Mouse (Mus musculus) hindbrain, postnatal 0 days (tissue): ENCODE data around the gene Tcta. TPM values are rescaled to one million over a fixed set of nuclear protein-coding genes. Genes with fewer than 3 reads are reported as not detected.

Experiments used
- ATAC-seq: fragments of 200-750 bp; cut with Nextera tagmentation; 2 replicates; pipeline ENCODE4 v1.8.0; 2017; ENCODE audit warnings: mild to moderate bottlenecking, moderate TSS enrichment, moderate library complexity
- DNase-seq: peaks from one replicate; pipeline ENCODE4 v3.0.0-alpha.2; 2015; ENCODE audit warnings: low spot score
- H3K27ac ChIP-seq: fragments of 300-500 bp; sonication (generic); 2 replicates; pipeline ENCODE4 v1.5.1; 2014; ENCODE audit warnings: mild to moderate bottlenecking
- H3K27me3 ChIP-seq: fragments of 300-500 bp; sonication (generic); 2 replicates; pipeline ENCODE4 v1.6.1; 2014; ENCODE audit warnings: low read length, mixed read lengths; ENCODE audit not compliant: insufficient read depth
- H3K36me3 ChIP-seq: fragments of 300-500 bp; sonication (generic); 2 replicates; pipeline ENCODE4 v1.6.1; 2014; ENCODE audit warnings: low read length, mixed read lengths; ENCODE audit not compliant: insufficient read depth
- H3K4me1 ChIP-seq: fragments of 300-500 bp; sonication (generic); 2 replicates; pipeline ENCODE4 v1.6.1; 2014; ENCODE audit warnings: antibody characterized with exemption, low read length, mixed read lengths; ENCODE audit not compliant: insufficient read depth
- H3K4me2 ChIP-seq: fragments of 300-500 bp; sonication (generic); 2 replicates; pipeline ENCODE4 v1.6.1; 2014; ENCODE audit warnings: low read depth, mild to moderate bottlenecking, low read length, moderate library complexity, mixed read lengths
- H3K4me3 ChIP-seq: fragments of 300-500 bp; sonication (generic); 2 replicates; pipeline ENCODE4 v1.5.1; 2014; ENCODE audit warnings: low read length
- H3K9ac ChIP-seq: fragments of 300-500 bp; sonication (generic); replicated peaks from 2 replicates; pipeline ENCODE4 v1.6.1; 2014; ENCODE audit warnings: mild to moderate bottlenecking, low read length, moderate library complexity, mixed read lengths
- H3K9me3 ChIP-seq: fragments of 300-500 bp; sonication (generic); 2 replicates; pipeline ENCODE4 v1.6.1; 2016; ENCODE audit warnings: low read length, mixed read lengths
- CTCF ChIP-seq: IDR thresholded peaks from 2 replicates; pipeline ENCODE4 v1.5.1; 2016; ENCODE audit warnings: antibody characterized with exemption, control low read depth, low read depth
- WGBS: fragments of 180-500 bp; shearing (Covaris S2); extraction: QIAGEN DNeasy Blood & Tissue Kit; methylation state at CpG from one replicate; pipeline ENCODE4 v1.1.7; 2014; 5-methylcytosine and 5-hydroxymethylcytosine counted together
- polyA plus RNA-seq: library from polyadenylated mRNA; unstranded; fragments of >200 nt; fragmentation: Nextera tagmentation; extraction: Ambion mirVana; gene quantifications from 2 replicates; pipeline ENCODE4 v1.2.1, GENCODE M21; 2015
- total RNA-seq: library from RNA; depleted of rRNA; stranded (reverse); fragments of >200 nt; gene quantifications from 2 replicates; pipeline ENCODE4 v1.2.3, GENCODE M21; 2014

The Tcta gene
- total and polyA plus RNA-seq, 2 experiments from 2014 or later = 66.5 to 79.4 TPM

GRCm38 (mm10) chr9:108284410-108284809 lies 21.6 kb downstream of the Tcta start:
- Histone ChIP-seq H3K9ac (no peak overlapping the region), H3K4me2 (no peak overlapping the region), H3K36me3 (no peaks in the 10 kb centered on the region), H3K27ac (no peak overlapping the region), H3K4me3 (no peak overlapping the region), H3K9me3 (no peaks in the 10 kb centered on the region), H3K4me1 (no peaks in the 10 kb centered on the region), H3K27me3 (no peaks in the 10 kb centered on the region)
- peak; percentile 86 for DNase-seq
- peak; percentile 82 for ATAC-seq
- TF ChIP-seq CTCF = peak; percentile 90
- 12% methylated on average over 6 of the region's 6 CpGs for WGBS

DNA sequence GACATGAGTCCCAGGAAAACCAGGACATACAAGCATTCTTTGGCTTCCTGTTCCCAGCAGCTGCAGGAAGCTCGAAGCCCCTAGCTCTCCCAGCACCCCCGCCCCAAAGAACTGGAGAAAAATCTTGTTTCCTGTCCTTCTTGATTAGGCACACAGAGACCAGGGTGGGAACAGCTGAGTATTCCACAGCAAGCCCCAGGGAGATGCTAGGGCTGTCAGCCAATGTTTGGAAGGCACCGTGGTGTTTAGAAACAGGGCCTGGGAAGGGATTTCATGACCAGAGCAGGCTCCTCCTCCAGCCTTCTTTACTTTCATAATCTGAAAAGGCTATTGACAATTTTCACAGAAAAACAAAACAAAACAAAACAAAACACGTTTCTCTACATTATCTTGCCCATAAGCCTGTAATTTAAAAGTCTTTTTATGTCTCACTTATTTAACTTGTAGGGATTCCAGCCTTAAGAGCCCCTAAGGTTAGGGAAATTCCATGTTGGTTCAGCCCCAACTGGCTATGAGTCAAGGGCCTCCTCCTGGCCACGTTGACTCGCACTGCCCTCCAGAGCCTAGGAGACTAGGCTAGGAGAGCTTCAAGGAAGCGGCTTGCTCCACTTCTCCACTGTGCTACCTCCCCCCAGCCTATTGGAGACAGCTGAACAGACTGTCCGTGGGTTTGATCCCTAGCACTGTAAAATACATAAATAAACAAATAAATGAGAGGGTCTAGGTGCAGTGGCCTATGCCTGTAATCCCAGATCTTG lies 25.7 kb downstream of the Tcta start:
- H3K36me3 ChIP-seq = no peaks in the 10 kb centered on the region
- WGBS = 31% methylated on average over 8 of the region's 8 CpGs
- no peak overlapping the region for H3K4me2 ChIP-seq
- DNase-seq (peak; percentile 72), ATAC-seq (peak; percentile 72; the same call in 1 of the 2 replicates)
- no peak for TF ChIP-seq CTCF
- H3K4me1 ChIP-seq = no peaks in the 10 kb centered on the region
- H3K27ac ChIP-seq = no peak overlapping the region; the same call in 1 of the 2 replicates
- no peaks in the 10 kb centered on the region for H3K27me3 ChIP-seq
- no peak overlapping the region for H3K4me3 ChIP-seq
- no peaks in the 10 kb centered on the region for H3K9me3 ChIP-seq
- no peak overlapping the region for H3K9ac ChIP-seq

- ATAC-seq (no peak), DNase-seq (no peak)
- H3K4me2 ChIP-seq = no peak overlapping the region
- no peaks in the 10 kb centered on the region for H3K4me1 ChIP-seq
- no peaks in the 10 kb centered on the region for H3K27me3 ChIP-seq
- H3K9ac ChIP-seq = no peak overlapping the region
- TF ChIP-seq CTCF = peak; percentile 62
- H3K36me3 ChIP-seq = no peaks in the 10 kb centered on the region
- H3K4me3 ChIP-seq = no peak overlapping the region
- no peaks in the 10 kb centered on the region for H3K9me3 ChIP-seq
- H3K27ac ChIP-seq = no peak overlapping the region
- WGBS = 61% methylated on average over 10 of the region's 10 CpGs
These were observed 27.1 kb downstream of the Tcta start for GRCm38 (mm10) chr9:108278697-108279450.

- WGBS = 68% methylated on average over 6 of the region's 6 CpGs
- ATAC-seq (no peak), DNase-seq (no peak)
- Histone ChIP-seq H3K36me3 (no peaks in the 10 kb centered on the region), H3K27ac (no peak overlapping the region), H3K4me2 (no peak overlapping the region), H3K9ac (no peak overlapping the region), H3K27me3 (no peaks in the 10 kb centered on the region), H3K4me1 (no peaks in the 10 kb centered on the region), H3K4me3 (no peak overlapping the region), H3K9me3 (no peaks in the 10 kb centered on the region)
- no peak for TF ChIP-seq CTCF
These were observed 30.7 kb downstream of the Tcta start for GRCm38 (mm10) chr9:108275331-108275659.

GRCm38 (mm10) chr9:108274476-108275330 lies 31.3 kb downstream of the Tcta start:
- DNase-seq (no peak), ATAC-seq (no peak)
- no peak for TF ChIP-seq CTCF
- Histone ChIP-seq H3K27ac (no peak overlapping the region), H3K27me3 (no peaks in the 10 kb centered on the region), H3K4me2 (no peak overlapping the region), H3K4me1 (no peaks in the 10 kb centered on the region), H3K4me3 (no peak overlapping the region), H3K9ac (no peak overlapping the region), H3K9me3 (no peaks in the 10 kb centered on the region), H3K36me3 (no peaks in the 10 kb centered on the region)
- 83% methylated on average over 5 of the region's 5 CpGs for WGBS

DNA sequence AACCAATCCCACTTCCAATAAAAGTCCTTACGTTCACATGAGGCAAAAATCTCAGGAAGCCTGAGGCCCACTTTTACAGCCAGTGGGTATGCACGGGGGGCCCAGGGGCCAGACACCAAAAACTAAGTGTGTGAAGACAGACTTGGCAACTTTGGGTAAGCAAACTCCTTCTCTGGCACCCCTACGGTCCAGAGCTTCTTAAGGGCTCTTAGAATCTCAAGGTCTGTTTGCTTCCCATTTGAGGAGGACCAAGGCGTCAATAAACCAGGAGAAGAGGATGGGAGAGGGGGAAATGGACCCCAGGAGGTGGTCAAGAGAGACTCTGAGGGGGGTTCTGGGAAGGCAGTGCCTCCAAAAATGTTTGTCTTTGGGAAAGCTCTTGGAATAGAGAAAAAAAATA lies 32.5 kb downstream of the Tcta start:
- DNase-seq = no peak
- ATAC-seq = no peak
- Histone ChIP-seq H3K4me2 (no peak overlapping the region), H3K4me1 (no peaks in the 10 kb centered on the region), H3K4me3 (no peak overlapping the region), H3K36me3 (no peaks in the 10 kb centered on the region), H3K27ac (no peak overlapping the region), H3K9ac (no peak overlapping the region), H3K27me3 (no peaks in the 10 kb centered on the region), H3K9me3 (no peaks in the 10 kb centered on the region)
- WGBS = 81% methylated on average over 4 of the region's 4 CpGs
- no peak for TF ChIP-seq CTCF
